Mouse (Mus musculus) naive thymus-derived CD4-positive, alpha-beta T cell, adult 2 months (primary cell): Measurements from ENCODE around the gene Dnah7a.
"Not testable (repeated sequence)": the region's sequence is repeated elsewhere in the genome, so short reads cannot be mapped to it uniquely, and the experiment has no call there.

Experiments used
- DNase-seq: peaks from one replicate; pipeline ENCODE4 v3.0.0-alpha.2; 2011; ENCODE audit warnings: low read depth

Gene Dnah7a

GRCm38 (mm10) chr1:53706431-53707361, at the start of gene Dnah7a:
Dnah7a (minus strand) TSS chr1:53706784.
- peak; percentile 65 for DNase-seq

- not testable (repeated sequence) for DNase-seq
Measured at GRCm38 (mm10) chr1:53753501-53753900, 46.9 kb upstream of the Dnah7a start.

DNA sequence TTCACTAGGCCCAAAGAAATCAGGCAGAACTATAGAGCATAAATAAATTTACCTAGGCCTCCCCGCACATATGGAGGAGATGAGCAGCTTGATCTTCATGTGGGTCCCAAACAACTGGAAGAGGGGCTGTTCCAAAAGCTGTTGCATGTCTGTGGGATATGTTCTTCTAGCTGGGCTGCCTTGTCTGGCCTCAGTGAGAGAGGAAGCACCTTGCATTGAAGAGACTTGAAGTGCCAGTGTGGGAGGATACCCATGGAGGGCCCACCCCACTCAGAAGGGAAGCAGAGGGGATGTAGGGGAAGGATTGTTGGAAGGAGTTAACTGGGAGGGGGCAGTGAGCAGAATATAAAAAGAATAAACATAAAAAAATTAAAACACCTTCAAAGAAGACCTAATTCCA, 44.6 kb upstream of the Dnah7a start:
- no peak for DNase-seq

GRCm38 (mm10) chr1:53750697-53751096, 44.1 kb upstream of the Dnah7a start:
- DNase-seq, result not testable (repeated sequence)

- DNase-seq, result not testable (repeated sequence)
Measured at GRCm38 (mm10) chr1:53749881-53750385, 43.3 kb upstream of the Dnah7a start.

DNA sequence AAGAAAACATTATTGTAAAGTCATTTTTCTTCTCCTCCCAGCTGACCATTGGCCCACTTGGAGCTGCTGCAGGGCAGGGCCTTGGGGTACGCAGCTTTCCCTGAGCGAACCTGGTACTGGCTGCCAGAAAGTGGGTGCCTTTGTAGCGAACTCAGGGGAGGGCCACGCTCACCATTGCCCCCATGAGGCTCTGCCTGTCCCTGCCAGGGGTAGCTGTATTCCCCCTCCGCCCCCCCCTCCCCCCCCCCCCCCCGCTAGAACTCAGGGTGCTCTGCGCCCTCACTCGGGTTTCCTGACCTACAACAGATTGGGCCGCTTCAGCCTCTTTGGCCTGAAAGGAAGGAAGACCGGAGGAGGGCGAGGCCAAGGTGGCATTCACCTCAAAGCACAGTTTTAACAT, 42.0 kb upstream of the Dnah7a start:
- peak; percentile 22 for DNase-seq

DNA sequence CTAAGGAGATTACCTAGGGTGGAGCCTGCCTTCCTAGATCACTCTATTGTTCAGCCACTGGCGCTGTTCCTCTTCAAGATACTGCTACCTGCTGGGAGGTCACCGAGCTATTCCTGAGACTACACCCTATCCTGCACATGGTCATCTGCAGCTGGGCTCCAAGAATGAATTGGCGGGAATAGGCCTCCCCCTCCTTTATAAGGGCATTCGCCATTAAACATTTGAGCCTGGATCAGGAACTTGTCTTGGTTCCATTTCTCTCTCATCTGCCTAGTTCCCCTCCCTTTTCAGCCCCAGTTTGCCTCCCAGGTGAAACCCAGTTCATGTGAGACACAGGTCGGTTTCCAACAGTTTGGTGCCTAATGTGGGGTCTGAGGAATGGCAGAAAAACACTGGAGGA, 39.4 kb upstream of the Dnah7a start:
- DNase-seq, result no peak

DNA sequence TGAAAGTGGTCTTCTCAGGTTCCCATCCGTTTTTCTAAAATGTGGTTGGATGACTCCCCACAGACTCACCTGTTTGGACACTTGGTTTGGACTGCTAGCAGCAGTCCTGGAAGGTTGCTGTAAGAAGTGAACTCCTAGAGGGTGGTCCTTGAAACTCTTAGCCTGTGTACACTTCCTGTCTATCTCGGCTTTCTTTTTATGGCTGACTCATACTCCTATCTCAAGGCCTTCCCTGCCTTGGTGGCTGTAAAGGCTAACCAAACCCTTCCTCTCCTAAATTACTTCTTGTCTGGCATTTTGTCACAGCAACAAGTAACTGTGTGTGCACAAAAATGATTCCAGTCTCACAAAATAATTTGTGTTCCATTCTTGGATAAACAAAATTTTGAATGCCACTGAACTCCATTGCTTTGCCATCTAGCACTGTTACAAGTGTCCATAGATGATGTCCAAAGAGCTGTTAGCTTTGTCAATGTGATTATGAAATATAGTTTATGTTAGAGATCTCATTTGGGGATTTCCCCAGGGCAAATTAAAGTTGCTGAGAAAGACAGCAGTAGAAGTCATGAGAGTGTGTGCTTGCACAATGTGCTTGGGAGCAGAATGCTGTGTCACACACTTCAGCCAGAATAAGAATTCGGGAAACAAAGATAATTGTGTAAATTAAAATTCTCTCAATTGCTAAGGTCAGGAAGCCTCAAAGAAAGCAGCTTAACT, 35.3 kb upstream of the Dnah7a start:
- DNase-seq, result no peak

- no peak for DNase-seq
Measured at GRCm38 (mm10) chr1:53740777-53741336, 34.3 kb upstream of the Dnah7a start.

DNA sequence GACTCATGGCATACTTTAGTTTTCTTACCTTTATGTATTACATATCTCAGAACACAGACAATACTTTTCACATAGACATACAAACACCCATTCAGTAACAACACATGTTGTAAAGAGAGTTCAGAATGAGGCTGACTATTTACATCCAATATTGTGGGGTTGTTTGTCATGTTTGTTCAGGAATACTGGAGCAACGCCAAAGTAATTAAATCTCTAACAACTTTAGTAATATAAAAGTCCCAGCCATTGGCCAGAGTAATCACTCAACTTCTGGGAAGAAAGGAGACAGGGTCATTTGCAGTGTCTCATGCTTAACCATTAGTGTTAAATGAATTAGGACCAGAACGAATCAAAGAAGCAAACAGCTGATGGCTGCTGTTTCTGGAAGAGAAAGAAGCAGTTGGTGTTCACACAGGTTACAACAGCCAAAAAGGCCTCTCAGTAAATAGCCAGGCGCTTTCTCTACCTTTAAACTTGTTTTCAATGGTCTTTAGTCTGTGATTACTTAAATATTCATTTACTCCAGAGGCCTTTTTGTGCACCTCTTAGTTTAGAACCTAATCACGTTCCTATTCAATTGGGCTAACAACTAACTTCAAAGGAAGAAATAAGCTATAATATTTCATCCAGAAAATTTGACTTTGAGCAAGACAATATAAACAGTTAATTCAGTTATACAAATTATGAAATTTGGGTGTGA, 33.6 kb upstream of the Dnah7a start:
- DNase-seq, result not testable (repeated sequence)

GRCm38 (mm10) chr1:53736583-53736982, 30.0 kb upstream of the Dnah7a start:
- DNase-seq, result no peak

GRCm38 (mm10) chr1:53728489-53729225, 22.1 kb upstream of the Dnah7a start:
- DNase-seq, result no peak

DNA sequence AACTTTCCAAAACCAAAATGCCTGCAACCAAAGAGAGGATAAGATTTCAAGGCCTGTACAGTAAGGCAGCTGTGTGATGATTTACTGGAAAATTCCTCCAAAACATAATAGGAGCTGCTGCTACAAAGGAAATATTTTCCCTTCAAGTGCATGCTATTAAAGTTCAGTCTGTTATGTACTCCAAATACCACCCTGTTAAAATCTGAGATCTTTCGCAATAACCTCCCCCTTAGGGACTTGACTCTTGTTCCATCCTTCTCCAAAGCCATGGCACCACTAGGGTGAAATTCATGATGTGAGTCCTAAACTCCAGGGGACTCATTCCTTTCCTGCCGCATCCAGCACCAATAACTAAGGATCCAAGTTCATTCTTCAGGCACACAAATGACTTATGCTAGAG, 20.3 kb upstream of the Dnah7a start:
- DNase-seq, result no peak

DNA sequence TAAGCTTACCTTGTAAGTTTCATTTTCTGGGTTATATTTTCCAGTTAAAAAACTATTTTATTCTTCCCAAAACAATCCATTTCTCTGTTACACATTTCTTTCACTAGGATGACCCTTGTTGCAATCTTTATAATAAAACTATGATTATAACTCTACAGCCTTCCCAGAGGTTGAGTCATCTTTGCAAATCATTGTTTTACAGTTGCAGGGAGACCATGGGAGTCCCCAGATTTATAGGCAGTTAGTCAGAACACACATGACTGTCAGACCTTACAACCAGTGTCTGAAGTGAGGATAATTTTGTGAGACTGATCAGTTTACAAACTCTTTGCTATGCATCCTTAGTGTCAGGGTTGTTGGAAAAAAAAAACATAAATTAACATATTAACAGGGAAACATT, 14.8 kb upstream of the Dnah7a start:
- no peak for DNase-seq

- no peak for DNase-seq
Measured at GRCm38 (mm10) chr1:53720601-53721351, 14.2 kb upstream of the Dnah7a start.

DNA sequence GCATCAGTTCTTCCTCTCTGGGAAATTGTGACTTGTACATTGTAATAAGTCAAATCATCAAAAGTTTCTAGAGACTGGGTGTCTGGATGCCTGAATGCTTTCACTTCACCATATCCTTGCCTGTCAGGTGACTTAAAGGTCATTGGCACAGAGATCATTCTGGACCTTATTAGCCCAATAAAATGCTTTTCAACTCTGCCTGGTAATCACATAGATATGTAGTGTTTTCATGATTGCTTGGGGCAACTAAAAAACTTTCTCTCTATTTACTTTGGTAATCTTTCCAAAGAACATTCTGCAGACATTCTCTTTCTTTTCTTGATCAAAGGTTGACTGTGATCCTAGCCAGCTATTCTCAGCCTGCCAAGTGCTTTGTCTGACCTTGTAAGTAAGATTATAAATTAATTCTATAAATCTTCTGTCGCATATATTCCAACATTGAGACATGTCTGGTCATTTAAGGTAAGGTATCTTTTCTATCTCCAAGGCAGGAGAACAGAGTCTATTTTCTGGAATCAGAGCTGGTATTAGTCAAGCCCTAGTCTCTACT, 9.5 kb upstream of the Dnah7a start:
- DNase-seq, result no peak

GRCm38 (mm10) chr1:53715446-53715845, 8.9 kb upstream of the Dnah7a start:
- DNase-seq, result peak; percentile 88

GRCm38 (mm10) chr1:53713383-53713782, 6.8 kb upstream of the Dnah7a start:
- not testable (repeated sequence) for DNase-seq

GRCm38 (mm10) chr1:53711069-53711468, 4.5 kb upstream of the Dnah7a start:
- DNase-seq, result no peak

DNA sequence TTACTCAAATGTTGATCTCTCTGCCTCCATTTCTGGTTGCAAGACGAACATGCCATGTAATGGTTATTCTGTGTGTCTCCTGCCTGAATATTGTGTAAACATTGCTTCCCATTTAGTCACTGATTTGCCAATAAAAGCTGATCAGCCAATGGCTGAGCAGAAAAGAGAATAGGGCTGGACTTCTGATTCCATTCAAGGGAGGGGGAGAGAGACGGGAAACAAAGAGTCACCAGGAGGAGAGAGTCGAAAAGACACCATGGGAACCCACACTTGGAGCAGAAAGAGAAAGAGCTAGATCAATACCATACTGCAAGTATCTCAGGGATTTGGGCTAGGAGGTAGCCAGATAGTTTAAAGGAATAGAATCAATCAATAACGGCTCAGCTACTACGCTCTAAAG, 3.0 kb upstream of the Dnah7a start:
- DNase-seq, result not testable (repeated sequence)
